Mouse (Mus musculus) kidney, adult 2 months (tissue): ENCODE measurements at regions not wholly inside any gene's neighbourhood (a gene's known extent, or its start where the extent isn't known, plus 50 kb on each side); places are given as distances from the start of the nearest gene placed in this dataset.

ENCODE experiments used
- CTCF ChIP-seq: fragments of 200-500 bp; conservative IDR thresholded peaks from 2 replicates; pipeline ENCODE4 v1.5.1; 2011; ENCODE audit warnings: low read depth, mild to moderate bottlenecking, control low read depth, low read length, moderate library complexity, mixed read lengths; ENCODE audit not compliant: insufficient read depth, insufficient read length
- POLR2A ChIP-seq: fragments of 200-500 bp; IDR thresholded peaks from one replicate; pipeline ENCODE4 v1.6.1; 2011; ENCODE audit warnings: low read depth, low read length, control low read depth

- TF ChIP-seq CTCF (no peak), POLR2A (no peak)
These were observed 117.6 kb upstream of the Frmd6 start for GRCm38 (mm10) chr12:70707629-70708289.
